9 mouse cellular contexts compared by ENCODE assay signal in the genomic region with DNA sequence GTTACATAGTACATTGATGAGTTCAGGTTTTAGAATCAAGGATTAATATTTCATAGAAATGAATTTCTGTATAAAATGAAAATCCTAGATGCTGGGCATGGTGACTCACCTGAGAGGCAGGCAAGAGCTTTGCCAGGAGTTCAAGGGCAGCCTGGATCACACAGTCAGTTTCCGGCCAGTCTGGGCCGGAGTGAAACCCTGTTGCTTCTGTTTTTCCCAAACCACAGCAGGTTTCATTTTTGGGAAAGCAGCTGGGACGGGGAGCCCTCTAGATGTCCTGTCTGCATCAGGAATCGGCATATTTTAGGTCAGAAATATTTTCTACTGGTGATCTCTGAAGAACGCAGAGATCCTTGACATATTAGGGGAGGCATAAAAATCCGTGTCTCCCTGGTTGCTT. TPM values are rescaled to one million over a fixed set of nuclear protein-coding genes. Genes with fewer than 3 reads are reported as not detected.
DNase-seq lines count a peak whose midpoint lies in the region; ATAC-seq and TF ChIP-seq lines count a peak whose summit lies in the region.
"Had no signal": no experiment of that assay in that cellular context is flagged by ENCODE, and none has a peak within 500 bp of the region (broad histone marks: within the 10 kb centered on the region; RNA-seq: fewer than 3 reads in every experiment).

No protein-coding gene starts in this region.

- H3K79me3 ChIP-seq in C2C12 (ENCODE audit: low read depth), result peaks cover 90% of the 10 kb centered on the region

- intact Hi-C loops in heart, postnatal 10 days (cut with DNase I), result no loop called here

- H3K9ac ChIP-seq in forebrain, embryonic 13.5 days, result peak overlapping the region; percentile 54
- H3K9ac ChIP-seq in limb, embryonic 11.5 days (ENCODE audit: low read length), result no peak overlapping the region

- H3K36me3 ChIP-seq in C2C12 (ENCODE audit: control insufficient read depth, insufficient read depth), result peaks cover 6% of the 10 kb centered on the region
- H3K36me3 ChIP-seq in forebrain, embryonic 13.5 days (ENCODE audit: poor library complexity, severe bottlenecking), result peaks cover 4% of the 10 kb centered on the region; the same call in 1 of the 2 replicates
- no peaks in the 10 kb centered on the region for H3K36me3 ChIP-seq in limb, embryonic 11.5 days (ENCODE audit: control insufficient read depth, insufficient read depth, low read length)

- no peak for ATAC-seq in forebrain, embryonic 13.5 days
- ATAC-seq in limb, embryonic 11.5 days (ENCODE audit: insufficient number of reproducible peaks, low FRiP score, low TSS enrichment, low read depth), result no peak
- no peak for ATAC-seq in monocyte, adult 5-6 weeks (replicated peaks; ENCODE audit: insufficient number of reproducible peaks, low FRiP score, low TSS enrichment, poor library complexity, severe bottlenecking)
- ATAC-seq in CD4-positive, CD25-positive, alpha-beta regulatory T cell, adult 4 months, result no peak

- peaks cover 84% of the 10 kb centered on the region for H3K4me1 ChIP-seq in forebrain, embryonic 13.5 days
- H3K4me1 ChIP-seq in limb, embryonic 11.5 days (ENCODE audit: control insufficient read depth, insufficient read depth, low read length), result peaks cover 57% of the 10 kb centered on the region

- peak overlapping the region; percentile 93 for H3K27ac ChIP-seq in forebrain, embryonic 13.5 days
- H3K27ac ChIP-seq in limb, embryonic 11.5 days (replicated peaks; ENCODE audit: low read depth, low read length), result 0 out of 2 replicates have a peak overlapping the region, but pooled peaks have one; percentile 14

- H3ac ChIP-seq in C2C12 (ENCODE audit: control insufficient read depth, insufficient read length, low read depth), result no peak overlapping the region

- DNase-seq in heart, adult 8-10 months (ENCODE audit: low spot score), result peak; percentile 59
- no peak for DNase-seq in heart, postnatal 10 days
- DNase-seq in limb, embryonic 11.5 days (ENCODE audit: low spot score), result no peak
- no peak for DNase-seq in thymus, postnatal 14 days

- H3K27me3 ChIP-seq in C2C12 (ENCODE audit: control insufficient read depth, insufficient read depth, insufficient read length), result no peaks in the 10 kb centered on the region
- H3K27me3 ChIP-seq in forebrain, embryonic 13.5 days, result no peaks in the 10 kb centered on the region
- H3K27me3 ChIP-seq in limb, embryonic 11.5 days (ENCODE audit: control insufficient read depth, insufficient read depth, low read length), result no peaks in the 10 kb centered on the region
- H3K27me3 ChIP-seq: CH12.LX had no signal

- H3K4me3 ChIP-seq in C2C12 (ENCODE audit: insufficient read depth, poor library complexity, severe bottlenecking), result peak overlapping the region; percentile 16
- H3K4me3 ChIP-seq in forebrain, embryonic 13.5 days, result 0 out of 2 replicates have a peak overlapping the region, but pooled peaks have one; percentile 3
- H3K4me3 ChIP-seq in limb, embryonic 11.5 days (ENCODE audit: low read depth, low read length), result no peak overlapping the region

- no peak for TF ChIP-seq CTCF in C2C12 (IDR thresholded peaks at IDR 0.05; ENCODE audit: control insufficient read depth, insufficient read depth, insufficient read length)

- WGBS in forebrain, embryonic 13.5 days, result 54% methylated on average over 6 of the region's 6 CpGs
- WGBS in limb, embryonic 11.5 days, result 61% methylated on average over 6 of the region's 6 CpGs

- peaks cover 98% of the 10 kb centered on the region for H3K79me2 ChIP-seq in C2C12 (ENCODE audit: control insufficient read depth, insufficient read depth)

- peak overlapping the region; percentile 47 for H3K4me2 ChIP-seq in forebrain, embryonic 13.5 days
- H3K4me2 ChIP-seq in limb, embryonic 11.5 days (ENCODE audit: low read depth, severe bottlenecking), result no peak overlapping the region

- H3K9me3 ChIP-seq in forebrain, embryonic 13.5 days (replicated peaks), result no peaks in the 10 kb centered on the region
- no peaks in the 10 kb centered on the region for H3K9me3 ChIP-seq in limb, embryonic 11.5 days (ENCODE audit: control insufficient read depth, low read length)

TF ChIP-seq in C2C12, 6 proteins besides CTCF, POLR2A, EP300 and RAD21:
- no peak for TF ChIP-seq FOSL1 (IDR thresholded peaks at IDR 0.05; ENCODE audit: insufficient read depth, low read length, poor library complexity, severe bottlenecking)
- TF ChIP-seq MAX (IDR thresholded peaks at IDR 0.05), result no peak
- no peak for TF ChIP-seq MYOG (IDR thresholded peaks at IDR 0.05; ENCODE audit: control insufficient read depth, extremely low read depth, insufficient read length)
- no peak for TF ChIP-seq CEBPB (IDR thresholded peaks at IDR 0.05; ENCODE audit: low read depth)
TF ChIP-seq in C2C12: peak in this region for 0.

RNA-seq across cellular contexts. Expression of a gene that starts 29.0 kb away (rescaled TPM):
- total RNA-seq in heart, adult 8-10 months (2022), result 10 to 100 TPM; 15.1 to 20.0 (median 15.4) TPM
- total RNA-seq in heart, postnatal 10 days (2021), result 10 to 100 TPM; 28.2 to 31.0 TPM
- polyA plus RNA-seq in C2C12 (2012; fragmentation: generic; extraction: Trizol), result 15.6 TPM
- polyA plus RNA-seq in forebrain, embryonic 13.5 days (2015; fragmentation: Nextera tagmentation; extraction: Ambion mirVana), result 18.6 and 19.9 TPM in 2 replicates
- polyA plus RNA-seq in limb, embryonic 11.5 days (2014; fragmentation: Nextera tagmentation; extraction: Ambion mirVana), result 33.4 and 35.1 TPM in 2 replicates
- 127 to 158 TPM (median 135 TPM) in 3 replicates for total RNA-seq in monocyte, adult 5-6 weeks (2017)
- 10 to 100 TPM; 13.9 to 18.8 TPM for polyA plus RNA-seq in CD4-positive, CD25-positive, alpha-beta regulatory T cell, adult 4 months (2017; shearing (Covaris generic))
